Mouse (Mus musculus) spleen, embryonic (tissue): ENCODE data around the gene Dock9.

ENCODE experiments used
- CTCF ChIA-PET: fragments of 350-600 bp; sonication (Branson Sonifier 250); formaldehyde crosslinking; loops from one replicate; lab custom pipeline; 2022; lab: Charles Lee

The Dock9 gene

DNA sequence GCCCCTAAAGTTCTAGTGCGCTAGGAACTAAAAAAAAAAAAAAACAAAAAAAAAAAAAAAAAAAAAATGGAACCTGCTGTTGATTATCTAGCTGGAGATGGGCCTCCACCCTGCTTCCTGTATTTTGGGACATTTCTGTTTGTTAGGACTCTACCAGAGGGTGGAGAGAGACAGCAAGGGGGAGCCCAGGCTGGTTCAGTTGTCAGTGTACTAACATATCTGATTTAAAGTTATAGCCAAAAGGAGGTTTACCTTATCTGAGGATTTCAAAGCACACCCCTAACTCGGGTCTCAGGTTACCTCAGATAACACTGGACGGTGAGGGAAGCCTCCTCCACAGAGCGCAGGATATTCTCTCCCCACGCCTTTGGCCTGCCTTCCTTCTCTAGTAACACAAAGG is 4.0 kb downstream of the Dock9 start:
- CTCF ChIA-PET, result interaction anchor here (0.6 kb wide), 1 partner anchor 1073 kb away, joined by 8 read pairs; no protein-coding TSS in a partner anchor

DNA sequence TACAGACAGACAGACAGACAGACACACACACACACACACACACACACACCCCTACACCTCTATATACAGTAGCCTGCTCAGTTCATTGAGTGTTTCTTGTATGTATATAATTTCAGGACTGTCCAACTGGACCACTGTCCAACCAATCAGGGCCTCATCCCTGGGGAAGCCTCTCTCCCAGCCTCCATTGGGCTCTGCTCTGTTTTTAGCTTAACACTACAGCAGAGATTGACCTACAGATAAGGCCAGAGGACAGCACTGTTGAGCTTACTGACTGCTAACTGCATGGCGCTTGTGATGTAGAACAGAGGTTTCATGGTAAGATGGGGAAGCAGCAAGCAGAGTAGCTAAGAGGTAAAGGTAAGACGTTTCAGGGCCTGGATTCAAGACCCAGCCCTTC is 5.7 kb downstream of the Dock9 start:
- CTCF ChIA-PET, result no interaction called here

DNA sequence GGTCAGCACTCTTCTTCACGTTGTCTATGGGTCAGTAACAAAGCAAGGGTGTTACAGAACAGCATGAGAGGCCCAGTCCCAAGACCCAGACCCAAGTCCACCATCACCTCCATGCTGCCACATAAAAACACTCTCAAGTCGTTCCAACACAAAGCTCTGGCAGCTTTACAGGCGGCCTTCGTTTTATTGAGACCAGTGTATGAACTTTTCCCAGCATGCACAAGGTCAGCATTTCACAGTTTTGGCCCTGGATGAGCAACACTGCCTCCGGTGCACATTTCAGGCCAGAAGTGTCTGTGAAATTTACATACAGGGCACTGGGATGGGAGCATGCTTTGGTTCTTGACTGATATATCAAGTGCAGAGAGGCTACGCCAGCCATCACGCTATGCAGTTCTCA is 6.5 kb downstream of the Dock9 start:
- CTCF ChIA-PET, result no interaction called here

DNA sequence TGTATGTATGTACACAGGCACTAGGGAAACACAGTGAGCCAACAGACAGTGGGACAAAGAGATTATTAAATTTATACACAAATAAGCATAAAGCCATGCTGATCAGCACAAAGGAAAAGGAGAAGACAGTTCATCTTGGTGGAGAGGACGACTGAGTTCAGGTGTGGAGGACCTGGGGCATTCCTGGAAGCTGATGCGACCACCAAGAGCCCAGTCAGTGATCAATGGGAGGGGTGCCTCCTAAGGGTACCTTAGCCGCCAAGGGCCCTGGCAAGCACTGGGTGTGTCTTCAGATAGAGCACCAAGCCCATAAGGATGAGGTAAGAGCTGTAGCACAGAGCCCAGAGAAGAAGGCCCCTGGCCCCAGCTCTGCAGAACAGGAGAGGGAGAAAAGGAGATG is 8.4 kb downstream of the Dock9 start:
- CTCF ChIA-PET, result no interaction called here

DNA sequence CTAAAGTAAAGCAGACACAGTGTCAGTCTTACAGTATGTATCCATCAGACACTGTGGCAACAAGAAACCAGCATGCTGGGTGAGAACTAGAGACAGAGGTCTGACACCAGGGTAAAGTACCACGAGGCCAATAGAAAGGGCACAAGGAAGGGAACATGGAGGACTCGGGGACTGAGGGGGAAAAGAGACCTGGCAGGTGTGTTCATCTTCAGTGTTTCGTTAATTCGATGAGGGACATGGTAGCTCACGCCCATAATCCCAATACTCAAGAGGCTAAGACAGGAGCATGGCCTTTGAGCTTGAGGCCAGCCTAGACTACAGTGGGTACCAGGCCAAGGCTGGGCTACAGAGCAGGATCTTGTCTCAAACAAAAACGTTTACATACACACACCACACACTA is 9.2 kb downstream of the Dock9 start:
- CTCF ChIA-PET, result no interaction called here

DNA sequence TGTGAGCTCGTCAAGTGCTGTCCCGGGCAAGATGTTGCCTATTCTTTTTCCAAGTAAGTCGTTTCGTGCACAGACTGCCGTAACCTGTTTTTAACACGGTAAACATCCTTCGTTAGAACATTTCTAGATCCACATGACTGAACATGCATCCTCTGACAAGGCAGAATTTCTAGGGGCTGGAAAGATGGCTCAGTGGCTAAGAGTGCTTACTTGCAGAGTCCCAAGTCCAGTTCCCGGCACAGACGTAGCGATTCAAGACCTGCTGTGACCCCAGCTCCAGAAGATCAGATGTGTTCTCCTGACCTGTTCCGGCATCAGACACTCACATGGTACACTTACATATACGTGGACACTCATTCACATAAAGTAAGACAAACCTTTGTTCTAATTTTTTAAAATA is 10.2 kb downstream of the Dock9 start:
- CTCF ChIA-PET, result no interaction called here

DNA sequence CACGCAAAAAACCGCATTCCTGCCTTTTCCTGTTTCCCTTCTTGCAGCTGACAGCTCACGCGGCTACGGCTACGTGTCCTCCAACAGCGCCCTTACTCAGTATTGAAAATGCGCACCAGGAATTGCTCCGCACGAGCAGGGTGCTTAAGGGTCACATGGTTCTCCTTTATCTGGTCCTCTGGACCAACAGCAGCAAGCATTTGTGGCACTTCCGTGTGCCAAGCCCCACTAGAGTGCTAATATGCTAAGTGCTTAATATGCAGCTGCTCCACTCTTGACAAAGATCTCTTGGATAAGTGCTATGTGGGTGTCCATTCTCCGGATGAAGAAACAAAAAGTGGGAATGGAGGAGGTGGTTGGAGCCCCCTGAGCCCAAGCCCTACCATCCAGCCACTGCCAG is 10.7 kb downstream of the Dock9 start:
- CTCF ChIA-PET, result no interaction called here

DNA sequence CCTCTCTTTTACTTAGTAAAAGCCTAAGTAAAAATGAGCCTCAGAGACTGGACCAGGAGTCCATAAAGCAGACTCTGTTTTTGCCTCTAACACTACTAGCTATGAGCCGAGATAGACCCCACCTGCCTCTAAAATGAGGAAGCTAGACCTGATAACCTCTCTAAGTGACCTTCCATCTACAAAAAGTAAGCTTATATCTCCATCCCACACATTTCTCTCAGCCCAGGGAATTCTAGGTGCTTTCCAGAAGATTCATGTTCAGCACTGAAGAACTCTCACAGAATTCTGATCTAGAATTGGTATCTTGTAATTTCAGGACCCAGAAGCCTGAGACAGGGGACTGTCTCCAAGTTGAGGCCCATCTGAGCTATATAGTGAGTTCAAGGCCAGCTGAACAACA is 12.2 kb downstream of the Dock9 start:
- CTCF ChIA-PET, result no interaction called here

DNA sequence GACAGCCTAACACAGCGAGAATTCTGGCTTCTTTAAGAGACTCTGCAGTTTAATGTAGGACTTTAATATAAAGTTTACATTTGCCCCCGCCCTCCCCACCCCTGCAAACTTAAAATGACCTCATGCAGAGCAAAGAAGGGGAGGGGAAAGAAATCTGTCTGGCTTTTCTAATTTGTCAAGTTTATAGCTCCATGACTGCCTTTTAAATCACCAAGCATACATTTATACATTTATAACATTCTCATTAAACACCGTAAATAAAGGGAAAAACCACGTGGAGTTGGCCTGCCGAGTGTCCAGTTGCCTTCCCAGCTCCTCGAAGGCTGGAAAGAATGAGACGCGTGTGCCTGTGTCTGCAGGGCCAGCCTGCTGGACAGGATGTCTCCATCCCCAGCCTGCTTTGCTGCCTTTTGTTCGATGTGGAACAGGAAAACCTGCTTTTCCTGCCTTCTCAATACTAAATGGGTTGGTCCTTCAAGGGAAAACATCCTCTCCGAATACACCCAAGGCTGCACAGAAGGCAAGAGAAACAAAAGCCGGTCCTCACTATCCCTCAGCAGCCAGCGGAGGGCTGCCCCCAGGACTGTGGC is 16.6 kb downstream of the Dock9 start:
- CTCF ChIA-PET, result no interaction called here

DNA sequence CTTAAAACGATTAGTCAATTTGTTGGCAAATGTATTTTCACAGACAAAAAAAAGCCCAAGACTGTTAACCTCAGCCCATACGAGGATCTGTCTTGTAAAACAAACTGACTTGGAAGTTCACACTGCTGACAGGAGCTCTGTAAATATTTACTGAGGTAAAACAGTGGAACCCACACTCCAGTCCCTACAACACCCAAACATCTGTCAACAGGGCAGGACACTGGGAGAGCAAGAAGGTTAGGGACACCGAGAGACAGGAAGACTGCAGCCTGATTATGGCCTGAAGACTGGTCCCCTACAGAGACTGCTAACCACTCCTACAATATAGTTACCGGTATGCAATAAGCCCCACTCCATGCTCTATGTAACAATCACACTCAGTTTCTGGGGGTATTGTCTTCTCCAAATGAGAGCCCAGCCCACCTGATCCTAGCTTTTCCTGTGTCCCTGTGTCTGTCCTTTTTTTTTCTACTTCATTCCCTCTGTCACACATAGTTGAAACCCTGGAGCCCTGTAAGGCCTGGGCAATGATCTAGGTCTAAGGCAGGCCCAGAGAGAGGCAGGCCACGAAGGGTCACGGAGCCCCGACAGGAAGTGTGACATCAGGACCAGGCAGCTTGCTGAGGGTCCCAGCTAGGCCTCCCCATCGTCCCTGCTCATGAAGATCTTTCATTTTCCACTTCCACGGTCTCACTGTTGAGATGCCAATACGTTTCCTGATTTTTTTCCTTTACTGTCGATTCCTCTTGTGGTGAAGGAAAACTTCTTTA is 17.3 kb downstream of the Dock9 start:
- CTCF ChIA-PET, result no interaction called here

DNA sequence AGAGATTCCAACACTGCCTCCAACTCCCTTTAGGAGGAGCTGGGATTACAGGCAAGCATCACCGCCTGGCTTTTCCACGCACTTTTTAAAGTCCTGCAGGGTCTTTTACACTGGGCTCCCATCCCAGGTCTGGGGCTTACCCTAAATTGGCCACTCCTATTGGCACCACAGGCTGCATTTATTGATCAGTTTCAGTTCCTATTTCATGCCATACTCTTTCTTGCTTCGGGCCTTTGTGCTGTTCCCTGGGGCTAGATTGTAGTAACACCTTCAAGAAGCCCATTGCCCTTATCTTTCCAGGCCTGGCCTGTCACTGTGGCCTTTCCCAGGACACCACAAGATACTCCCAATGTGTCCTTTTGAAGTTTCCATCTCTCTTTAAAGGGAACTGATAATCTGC is 18.0 kb downstream of the Dock9 start:
- CTCF ChIA-PET, result no interaction called here

DNA sequence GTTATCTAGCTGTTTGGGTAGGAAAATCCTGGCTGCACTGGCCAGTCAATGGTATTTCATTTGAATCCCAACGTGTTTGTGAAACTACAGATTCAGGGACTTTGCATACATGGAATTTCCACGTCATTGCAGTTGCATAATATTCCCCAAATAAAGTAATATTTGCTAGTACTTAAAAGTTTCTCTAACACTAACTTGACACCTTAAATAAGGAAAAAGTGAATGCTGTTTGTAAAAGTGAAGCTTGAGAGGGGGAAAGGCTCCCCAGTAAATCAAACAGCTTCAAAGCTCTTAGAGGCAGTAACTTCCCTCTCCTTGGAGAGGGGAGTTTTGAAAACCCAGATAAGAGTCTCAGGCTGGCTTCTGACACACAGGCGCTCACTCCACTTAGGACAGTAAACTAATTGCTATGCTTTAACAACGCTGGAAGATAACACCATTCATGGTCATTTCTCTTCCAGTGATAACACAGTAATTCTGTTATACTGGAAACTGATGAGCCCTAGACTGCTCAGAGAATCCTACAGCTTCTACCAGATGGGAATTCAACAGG is 20.3 kb downstream of the Dock9 start:
- CTCF ChIA-PET, result no interaction called here

DNA sequence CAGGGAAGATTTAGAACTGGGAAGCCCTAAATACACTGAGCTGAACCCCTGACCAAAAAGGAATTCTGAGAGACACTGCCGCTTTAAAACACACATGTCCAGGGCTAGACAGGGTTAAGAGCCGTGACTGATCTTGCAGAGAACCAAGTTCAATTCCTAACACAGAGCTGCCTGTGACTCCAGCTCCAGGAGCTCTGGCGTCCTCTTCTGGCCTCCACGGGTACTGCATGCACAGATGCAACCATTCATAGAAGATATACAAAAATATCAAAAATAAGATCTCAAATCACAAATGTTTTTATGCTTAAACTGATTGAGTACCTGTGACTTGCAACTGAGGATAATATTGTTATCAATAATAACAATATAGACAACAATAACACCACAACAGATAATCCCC is 20.9 kb downstream of the Dock9 start:
- CTCF ChIA-PET, result no interaction called here

DNA sequence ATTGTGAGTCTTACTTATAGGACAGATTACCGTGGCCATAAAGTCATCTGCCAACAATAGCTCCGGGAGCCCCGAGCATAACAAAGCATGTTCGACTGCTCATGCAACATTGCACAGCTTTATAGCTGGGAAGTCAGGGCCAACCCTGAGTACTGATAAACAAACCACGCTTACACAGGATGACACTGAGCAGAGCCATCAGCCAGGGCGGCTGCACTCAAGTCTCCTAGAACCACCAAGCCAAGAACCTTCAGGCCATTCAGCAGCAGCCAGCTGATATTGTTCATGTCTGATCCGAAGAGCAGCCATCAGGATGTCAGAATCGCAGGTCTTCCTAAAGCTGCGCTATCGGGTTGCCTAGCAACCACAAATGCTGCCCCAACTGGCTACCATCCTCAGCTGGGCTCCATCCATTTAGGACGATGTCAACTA is 35.6 kb downstream of the Dock9 start:
- CTCF ChIA-PET, result no interaction called here

DNA sequence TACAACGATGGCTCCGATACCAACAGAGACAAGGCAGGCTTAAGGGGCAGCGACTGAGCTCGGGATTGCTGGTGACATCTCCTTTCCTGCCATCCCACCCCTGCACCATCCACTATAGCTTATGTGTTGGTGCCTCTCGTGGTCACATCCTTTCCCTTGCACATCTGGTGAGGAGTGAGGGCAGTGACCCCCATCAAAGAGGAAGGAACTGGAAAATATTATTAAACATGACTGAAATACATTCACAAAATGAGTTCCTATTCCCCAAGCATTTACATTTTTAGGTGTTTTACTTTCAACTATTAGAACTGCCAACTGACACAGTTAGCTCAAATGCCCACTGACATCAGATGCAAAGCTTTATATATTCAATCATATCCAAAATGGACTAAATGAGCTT is 37.2 kb downstream of the Dock9 start:
- CTCF ChIA-PET, result no interaction called here

DNA sequence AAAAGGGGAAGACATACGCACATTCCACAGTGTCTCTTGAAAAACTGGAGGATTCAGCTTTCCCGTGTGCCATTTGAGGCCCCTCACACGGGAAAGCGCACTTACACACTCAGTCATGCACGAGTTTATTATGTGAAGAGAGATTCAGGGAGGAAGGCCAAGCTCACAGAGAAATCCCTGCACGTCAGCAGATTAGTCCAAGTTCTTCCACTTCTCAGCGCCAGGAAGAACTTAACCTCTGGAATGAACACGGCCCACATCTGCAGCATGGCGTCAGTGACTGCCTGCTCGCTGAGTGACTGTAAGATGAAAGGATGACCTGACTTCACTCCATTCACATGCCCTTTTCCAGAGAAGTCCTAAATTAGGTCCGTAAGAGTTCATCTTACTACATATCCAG is 43.5 kb downstream of the Dock9 start:
- CTCF ChIA-PET, result no interaction called here

DNA sequence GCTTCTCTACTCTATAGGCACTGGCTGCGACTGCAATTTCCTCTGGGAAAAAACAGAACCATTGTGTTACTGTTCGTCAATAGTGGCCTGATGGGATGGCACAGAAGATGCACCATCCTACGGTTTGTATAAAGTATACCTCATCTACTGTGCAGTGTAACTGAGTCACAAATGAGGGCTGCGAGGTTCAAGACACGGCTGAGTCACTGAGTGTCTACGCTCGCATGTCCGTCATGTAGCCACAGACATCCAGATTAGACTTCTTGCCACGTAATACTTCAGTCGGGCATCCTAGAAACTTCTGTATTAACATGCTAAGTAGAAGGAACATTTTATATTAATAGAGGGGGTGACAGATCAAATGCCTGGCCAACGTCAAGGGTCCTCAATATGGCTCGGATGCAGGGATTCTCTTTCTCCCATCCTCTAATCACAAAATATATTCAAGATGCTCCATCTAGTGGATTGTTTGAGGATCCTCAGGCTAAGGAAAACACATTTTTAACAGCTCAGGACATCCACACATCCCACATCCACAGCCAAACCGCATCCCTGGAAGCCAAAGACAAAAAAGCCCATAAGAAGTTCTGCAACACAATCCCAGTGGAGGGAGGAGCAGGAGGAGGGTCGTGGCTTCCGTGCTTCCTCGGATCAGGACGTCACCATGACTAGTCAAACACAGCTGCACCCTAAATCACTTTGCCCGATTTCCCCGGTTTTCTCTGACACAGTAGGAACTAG is 44.8 kb downstream of the Dock9 start:
- CTCF ChIA-PET, result interaction anchor here (0.7 kb wide), 1 partner anchor 34 kb away, joined by 4 read pairs; no protein-coding TSS in a partner anchor

DNA sequence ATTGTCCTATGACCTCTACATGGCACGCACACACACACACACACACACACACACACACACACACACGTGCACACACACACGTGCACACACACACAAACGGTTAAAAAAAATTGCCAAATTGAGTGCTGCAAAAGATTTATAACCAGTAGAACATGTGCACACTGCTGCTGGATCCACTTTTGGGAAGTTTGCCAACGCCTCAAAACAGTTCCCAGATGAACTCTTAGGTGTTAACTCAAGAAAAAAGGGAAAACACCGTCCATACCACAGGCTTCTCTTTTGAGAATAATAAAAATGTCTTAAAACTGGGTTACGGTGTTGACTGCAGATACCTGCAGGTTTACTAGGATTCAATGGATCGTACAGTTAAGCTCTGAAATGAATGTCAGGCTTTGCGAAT is 48.0 kb downstream of the Dock9 start:
- CTCF ChIA-PET, result interaction anchor here (0.6 kb wide), 1 partner anchor 19 kb away, joined by 3 read pairs; no protein-coding TSS in a partner anchor

DNA sequence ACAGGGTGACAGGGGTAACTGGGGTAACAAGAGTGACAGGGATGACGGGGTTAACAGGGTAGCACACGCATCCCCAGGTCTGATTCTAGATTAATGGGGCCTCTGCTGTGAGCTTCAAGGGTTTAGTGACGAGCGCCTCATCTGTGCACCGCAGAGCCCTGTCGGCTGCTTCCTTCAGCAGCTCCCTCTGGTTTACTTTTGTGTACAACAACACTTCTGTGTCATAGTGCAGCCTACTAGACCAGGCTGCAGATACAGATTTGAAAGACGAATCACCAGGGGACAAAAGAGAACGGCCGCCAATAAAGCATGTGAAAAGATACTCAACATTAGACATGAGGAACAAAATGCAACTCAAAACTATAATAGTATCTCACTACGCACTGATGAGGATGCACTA is 48.6 kb downstream of the Dock9 start:
- CTCF ChIA-PET, result interaction anchor here (0.6 kb wide), 1 partner anchor 19 kb away, joined by 3 read pairs; no protein-coding TSS in a partner anchor

DNA sequence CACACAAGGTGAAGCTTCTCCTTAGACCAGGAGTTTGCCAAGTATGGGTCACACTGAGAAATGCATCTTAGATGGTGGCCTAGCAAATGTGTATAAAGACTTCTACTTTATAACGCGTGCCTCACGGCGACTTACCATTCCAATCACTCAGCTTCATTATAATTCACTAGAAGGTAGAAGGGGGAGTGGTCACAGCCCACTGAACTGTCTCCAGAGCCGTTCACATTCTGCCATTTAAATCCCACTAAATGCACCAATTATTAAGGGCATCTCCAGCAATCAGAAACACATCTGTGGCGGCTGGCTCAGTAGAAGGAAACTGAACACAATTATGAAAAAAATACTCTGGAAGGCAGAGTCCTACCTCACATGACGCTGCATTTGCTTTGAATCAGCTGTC is 50.3 kb downstream of the Dock9 start:
- CTCF ChIA-PET, result no interaction called here

DNA sequence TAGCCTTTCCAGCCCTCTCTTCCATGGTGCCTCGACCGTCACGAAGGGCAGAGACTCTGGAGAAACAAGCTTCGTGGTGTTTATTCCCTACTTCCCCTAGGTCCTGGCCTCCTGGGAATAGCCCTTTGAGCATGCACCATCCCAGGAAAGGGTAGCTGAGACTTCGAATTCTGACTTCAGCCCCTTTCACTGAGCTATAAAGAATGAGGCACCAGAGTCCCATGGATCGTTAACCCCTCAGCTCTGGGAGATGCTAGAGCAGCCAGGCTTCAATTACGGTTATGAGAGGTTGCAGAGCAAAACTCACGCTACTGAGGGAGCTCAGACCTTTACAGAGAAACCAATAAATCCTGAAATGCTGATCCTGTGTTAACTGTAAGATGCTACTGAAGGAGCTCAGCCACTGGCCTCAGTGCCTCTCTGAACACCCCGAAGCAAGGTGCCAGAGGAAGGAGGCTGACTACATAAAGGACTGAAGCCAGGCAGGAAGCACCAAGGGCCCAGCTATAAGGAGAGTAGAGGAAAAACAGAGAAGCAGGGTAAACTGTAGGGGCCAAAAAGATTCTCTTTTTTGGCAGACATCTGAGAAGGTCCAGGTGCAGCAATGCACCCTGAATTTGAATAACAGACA is 53.7 kb downstream of the Dock9 start:
- CTCF ChIA-PET, result no interaction called here
